Mouse (Mus musculus) right cerebral cortex, postnatal 14 days (tissue): ENCODE measurements at regions not wholly inside any gene's neighbourhood (a gene's known extent, or its start where the extent isn't known, plus 50 kb on each side); places are given as distances from the start of the nearest gene placed in this dataset.

Experiments
- DNase-seq: peaks from one replicate; pipeline ENCODE4 v3.0.0; 2022

DNA sequence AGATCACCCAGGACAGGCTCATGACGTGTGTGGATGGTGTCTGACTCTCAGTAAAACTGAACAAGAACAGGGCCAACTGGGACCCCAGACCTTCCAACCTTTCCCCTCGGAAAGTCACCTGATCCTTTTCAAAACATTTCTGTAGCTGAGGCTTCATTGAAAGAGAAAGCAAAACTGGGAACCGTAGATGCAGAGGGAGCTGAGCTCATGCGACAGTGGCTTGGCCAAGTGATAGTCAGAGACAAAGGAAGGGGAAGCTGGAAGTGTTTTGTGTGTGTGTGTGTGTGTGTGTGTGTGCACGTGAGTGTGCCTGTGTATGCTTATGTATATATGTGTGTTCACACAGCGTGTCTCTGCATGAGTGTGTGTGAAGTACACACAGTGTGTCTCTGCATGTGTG, 56.7 kb downstream of the Cryba4 start:
- DNase-seq: no peak
